Comparison of ENCODE assay signal across 30 mouse cellular contexts in genomic region chr3:96477084-96477483, GRCm38 (mm10). TPM values are rescaled to one million over a fixed set of nuclear protein-coding genes. Genes with fewer than 3 reads are reported as not detected.
DNase-seq lines count a peak whose midpoint lies in the region; ATAC-seq and TF ChIP-seq lines count a peak whose summit lies in the region.
"Had no signal": no experiment of that assay in that cellular context is flagged by ENCODE, and none has a peak within 500 bp of the region (broad histone marks: within the 10 kb centered on the region; RNA-seq: fewer than 3 reads in every experiment).

No protein-coding gene starts in this region.

- DNase-seq in stomach, postnatal 0 days (ENCODE audit: low spot score), result no peak
- DNase-seq in induced T-regulatory cell, adult 2 months (ENCODE audit: low read depth), result peak; percentile 20
- DNase-seq in cerebellum, postnatal 10 days, result no peak
- DNase-seq in layer of hippocampus, adult 11-12 months (ENCODE audit: low spot score), result no peak
- DNase-seq: adrenal gland, adult 2 months; adrenal gland, postnatal 14 days; cerebellum, adult 11 months; cerebellum, adult 2 months; cerebellum, adult 9-11 months; cerebellum, postnatal 36 days; embryo, embryonic 11 days; gastrocnemius, postnatal 25 days; heart, adult 18-20 months; heart, postnatal 14 days; heart, postnatal 4 days had no signal

- H3K4me2 ChIP-seq in intestine, embryonic 15.5 days (replicated peaks), result no peak overlapping the region
- H3K4me2 ChIP-seq in intestine, postnatal 0 days (replicated peaks; ENCODE audit: low read depth), result no peak overlapping the region
- H3K4me2 ChIP-seq in stomach, embryonic 16.5 days (ENCODE audit: low read depth, low read length), result 0 out of 2 replicates have a peak overlapping the region, but pooled peaks have one; percentile 5
- H3K4me2 ChIP-seq in stomach, postnatal 0 days (replicated peaks; ENCODE audit: low read depth), result no peak overlapping the region
- H3K4me2 ChIP-seq: embryonic facial prominence, embryonic 13.5 days; forebrain, embryonic 12.5 days; forebrain, embryonic 15.5 days; heart, embryonic 13.5 days; hindbrain, embryonic 14.5 days had no signal

- no peak overlapping the region for H3K27ac ChIP-seq in intestine, embryonic 15.5 days
- H3K27ac ChIP-seq in intestine, postnatal 0 days (ENCODE audit: low read depth, low read length), result no peak overlapping the region
- H3K27ac ChIP-seq in stomach, embryonic 16.5 days (ENCODE audit: low read length), result no peak overlapping the region
- no peak overlapping the region for H3K27ac ChIP-seq in stomach, postnatal 0 days (replicated peaks)
- H3K27ac ChIP-seq: embryonic facial prominence, embryonic 10.5 days; embryonic facial prominence, embryonic 13.5 days; forebrain, embryonic 12.5 days; forebrain, embryonic 15.5 days; heart, embryonic 10.5 days; heart, embryonic 13.5 days; hindbrain, embryonic 14.5 days had no signal

- WGBS in intestine, embryonic 15.5 days, result 42% methylated on average over 3 of the region's 3 CpGs
- WGBS in intestine, postnatal 0 days, result 44% methylated on average over 3 of the region's 3 CpGs
- 49% methylated on average over 3 of the region's 3 CpGs for WGBS in stomach, embryonic 16.5 days
- 44% methylated on average over 3 of the region's 3 CpGs for WGBS in stomach, postnatal 0 days

- H3K27me3 ChIP-seq in intestine, embryonic 15.5 days (replicated peaks), result peaks cover 31% of the 10 kb centered on the region
- H3K27me3 ChIP-seq in intestine, postnatal 0 days (replicated peaks; ENCODE audit: control insufficient read depth, insufficient read depth, low read length), result peaks cover 29% of the 10 kb centered on the region
- peaks cover 45% of the 10 kb centered on the region for H3K27me3 ChIP-seq in stomach, embryonic 16.5 days (ENCODE audit: control insufficient read depth, insufficient read depth, low read length)
- H3K27me3 ChIP-seq in stomach, postnatal 0 days (ENCODE audit: control insufficient read depth, insufficient read depth, low read length), result peaks cover 3% of the 10 kb centered on the region; the same call in 1 of the 2 replicates

- ATAC-seq in intestine, embryonic 15.5 days, result peak; percentile 48
- no peak for ATAC-seq in intestine, postnatal 0 days
- no peak for ATAC-seq in stomach, embryonic 16.5 days (ENCODE audit: insufficient read depth, low FRiP score)
- no peak for ATAC-seq in stomach, postnatal 0 days (ENCODE audit: low FRiP score, low TSS enrichment)
- ATAC-seq: forebrain, embryonic 15.5 days had no signal

- peaks cover 5% of the 10 kb centered on the region for H3K4me1 ChIP-seq in intestine, embryonic 15.5 days (replicated peaks)
- 0 out of 2 replicates have a peak, but pooled peaks cover 4% of the 10 kb centered on the region for H3K4me1 ChIP-seq in intestine, postnatal 0 days (replicated peaks; ENCODE audit: control insufficient read depth, insufficient read depth, low read length)
- peaks cover 4% of the 10 kb centered on the region; the same call in 1 of the 2 replicates for H3K4me1 ChIP-seq in stomach, embryonic 16.5 days (ENCODE audit: control insufficient read depth, insufficient read depth, low read length)
- H3K4me1 ChIP-seq in stomach, postnatal 0 days (replicated peaks; ENCODE audit: control insufficient read depth, insufficient read depth), result no peaks in the 10 kb centered on the region

- TF ChIP-seq EP300 in stomach, postnatal 0 days (optimal IDR thresholded peaks at IDR 0.05), result no peak

- no peak overlapping the region for H3K4me3 ChIP-seq in intestine, embryonic 15.5 days (replicated peaks)
- no peak overlapping the region for H3K4me3 ChIP-seq in intestine, postnatal 0 days (ENCODE audit: low read depth, low read length)
- H3K4me3 ChIP-seq in stomach, embryonic 16.5 days (replicated peaks; ENCODE audit: low read length), result no peak overlapping the region
- no peak overlapping the region for H3K4me3 ChIP-seq in stomach, postnatal 0 days (ENCODE audit: low read depth, low read length)
- H3K4me3 ChIP-seq: embryonic facial prominence, embryonic 10.5 days; embryonic facial prominence, embryonic 13.5 days; erythroblast, embryonic 14.5 days; forebrain, embryonic 12.5 days; forebrain, embryonic 15.5 days; heart, embryonic 10.5 days; heart, embryonic 13.5 days had no signal

- no peaks in the 10 kb centered on the region for H3K9me3 ChIP-seq in intestine, embryonic 15.5 days
- H3K9me3 ChIP-seq in intestine, postnatal 0 days (ENCODE audit: control insufficient read depth), result no peaks in the 10 kb centered on the region
- no peaks in the 10 kb centered on the region for H3K9me3 ChIP-seq in stomach, embryonic 16.5 days (replicated peaks; ENCODE audit: control insufficient read depth, low read length)
- no peaks in the 10 kb centered on the region for H3K9me3 ChIP-seq in stomach, postnatal 0 days (ENCODE audit: control insufficient read depth, low read length)
- H3K9me3 ChIP-seq: embryonic facial prominence, embryonic 10.5 days; embryonic facial prominence, embryonic 13.5 days; forebrain, embryonic 12.5 days; forebrain, embryonic 15.5 days; G1E; heart, embryonic 10.5 days; heart, embryonic 13.5 days had no signal

- H3K36me3 ChIP-seq in intestine, embryonic 15.5 days, result no peaks in the 10 kb centered on the region
- H3K36me3 ChIP-seq in intestine, postnatal 0 days (ENCODE audit: control insufficient read depth, insufficient read depth), result no peaks in the 10 kb centered on the region
- H3K36me3 ChIP-seq in stomach, embryonic 16.5 days (ENCODE audit: control insufficient read depth, insufficient read depth, low read length), result no peaks in the 10 kb centered on the region
- no peaks in the 10 kb centered on the region for H3K36me3 ChIP-seq in stomach, postnatal 0 days (ENCODE audit: control insufficient read depth, insufficient read depth, low read length)
- H3K36me3 ChIP-seq: embryonic facial prominence, embryonic 10.5 days; embryonic facial prominence, embryonic 13.5 days; forebrain, embryonic 12.5 days; forebrain, embryonic 15.5 days; G1E; heart, embryonic 10.5 days; heart, embryonic 13.5 days had no signal

- TF ChIP-seq CTCF in intestine, postnatal 0 days (IDR thresholded peaks at IDR 0.05; ENCODE audit: low read depth), result no peak
- TF ChIP-seq CTCF in stomach, postnatal 0 days (IDR thresholded peaks at IDR 0.05; ENCODE audit: low read depth), result no peak

- H3K9ac ChIP-seq in intestine, embryonic 15.5 days, result no peak overlapping the region
- H3K9ac ChIP-seq in intestine, postnatal 0 days (ENCODE audit: low read depth, low read length), result no peak overlapping the region
- no peak overlapping the region for H3K9ac ChIP-seq in stomach, embryonic 16.5 days (ENCODE audit: low read length)
- no peak overlapping the region for H3K9ac ChIP-seq in stomach, postnatal 0 days (ENCODE audit: low read length)
- H3K9ac ChIP-seq: embryonic facial prominence, embryonic 13.5 days; forebrain, embryonic 12.5 days; forebrain, embryonic 15.5 days; heart, embryonic 13.5 days; hindbrain, embryonic 14.5 days had no signal

RNA-seq across cellular contexts. Expression of gene BC107364, which starts 25.0 kb away (rescaled TPM):
- 0.14 and 0.20 TPM in 2 replicates for polyA plus RNA-seq in intestine, embryonic 15.5 days (2015; fragmentation: Nextera tagmentation; extraction: Ambion mirVana)
- polyA plus RNA-seq in intestine, postnatal 0 days (2015; fragmentation: Nextera tagmentation; extraction: Ambion mirVana), result 0.54 and 0.56 TPM in 2 replicates
- 0.17 and 0.29 TPM in 2 replicates for polyA plus RNA-seq in stomach, embryonic 16.5 days (2015; fragmentation: Nextera tagmentation; extraction: Ambion mirVana)
- 0.18 and 0.36 TPM in 2 replicates for polyA plus RNA-seq in stomach, postnatal 0 days (2015; fragmentation: Nextera tagmentation; extraction: Ambion mirVana)
- polyA plus RNA-seq: adrenal gland, adult 2 months; cerebellum, adult 2 months; cortical plate, adult 2 months; embryonic facial prominence, embryonic 10.5 days; erythroblast, embryonic 14.5 days; forebrain, embryonic 12.5 days; forebrain, embryonic 15.5 days; G1E; gonadal fat pad, adult 2 months; heart, embryonic 10.5 days; hindbrain, embryonic 11.5 days; hindbrain, embryonic 14.5 days had no signal

RNA-seq across cellular contexts. Expression of gene Hfe2, which starts 47.9 kb away (rescaled TPM):
- polyA plus RNA-seq in intestine, embryonic 15.5 days (2015; fragmentation: Nextera tagmentation; extraction: Ambion mirVana), result 0.29 and 0.37 TPM in 2 replicates
- 0.07 TPM in 1 of 2 replicates, not detected in the other for polyA plus RNA-seq in intestine, postnatal 0 days (2015; fragmentation: Nextera tagmentation; extraction: Ambion mirVana)
- polyA plus RNA-seq in stomach, embryonic 16.5 days (2015; fragmentation: Nextera tagmentation; extraction: Ambion mirVana), result 0.50 and 3.8 TPM in 2 replicates
- polyA plus RNA-seq in stomach, postnatal 0 days (2015; fragmentation: Nextera tagmentation; extraction: Ambion mirVana), result 0.10 and 0.28 TPM in 2 replicates
- polyA plus RNA-seq: erythroblast, embryonic 14.5 days; G1E had no signal
